In the genomic region with DNA sequence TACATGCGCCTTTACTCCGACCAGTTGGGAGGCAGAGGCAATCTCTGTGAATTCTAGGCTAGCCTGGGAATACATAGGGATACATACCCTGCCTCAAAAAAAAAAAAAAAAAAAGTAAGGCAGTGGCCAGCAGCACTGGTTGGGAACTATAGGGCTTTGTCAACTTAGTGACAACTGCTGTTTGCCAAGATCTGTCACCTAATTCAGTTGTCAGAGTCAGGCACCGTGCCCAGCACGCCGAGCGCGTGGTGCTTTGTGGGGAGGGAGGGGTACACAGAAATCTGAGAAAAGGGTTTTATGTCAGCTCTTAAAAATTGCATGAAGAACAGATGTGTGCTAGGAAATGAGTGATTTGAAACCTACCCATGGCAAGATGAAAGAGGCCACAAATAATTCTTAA, we compare ENCODE assay signal across 1 mouse cellular context.
TF ChIP-seq lines count a peak whose summit lies in the region.

No protein-coding gene starts in this region.

TF ChIP-seq in MEL, 35 proteins besides CTCF, POLR2A, EP300 and RAD21:
- TF ChIP-seq ZNF384 (IDR thresholded peaks at IDR 0.05; ENCODE audit: low read depth, low read length) (0 out of 2 replicates have a peak, but pooled peaks have one; percentile 16), UBTF (IDR thresholded peaks at IDR 0.05; ENCODE audit: borderline replicate concordance, insufficient read depth, low read depth, low read length) (no peak)
